Mouse (Mus musculus) gastrocnemius, postnatal 25 days (tissue): ENCODE measurements around the gene Fitm2. TPM values are rescaled to one million over a fixed set of nuclear protein-coding genes. Genes with fewer than 3 reads are reported as not detected.

Source experiments
- DNase-seq: peaks from one replicate; pipeline ENCODE4 v3.0.0; 2022
- long read RNA-seq, 2 experiments: library from polyadenylated mRNA; stranded (forward); transcript quantifications; one replicate each; pipeline ENCODE4 v2.0.0; 2021
- total RNA-seq, 2 experiments: library from RNA; stranded (reverse); gene quantifications; 1 replicate in 1 of 2; 2 replicates in 1 of 2; pipeline ENCODE4 v1.2.3; 2021

Fitm2 gene
- total RNA-seq = 10 to 100 TPM; 72.3 to 83.1 TPM
- long read RNA-seq, experiment 1, transcript Fitm2-201 (2 exons, 3,967 nt) = major isoform, 20 of 80 reads
- long read RNA-seq, experiment 1, partial matches to known transcripts = 2 of 80 reads
- long read RNA-seq, experiment 1, other reads (novel, unspliced or antisense) = 58 of 80 reads
- long read RNA-seq, experiment 2, transcript Fitm2-201 (2 exons, 3,967 nt) = major isoform, 29 of 86 reads
- long read RNA-seq, experiment 2, partial matches to known transcripts = 4 of 86 reads
- long read RNA-seq, experiment 2, other reads (novel, unspliced or antisense) = 53 of 86 reads

DNA sequence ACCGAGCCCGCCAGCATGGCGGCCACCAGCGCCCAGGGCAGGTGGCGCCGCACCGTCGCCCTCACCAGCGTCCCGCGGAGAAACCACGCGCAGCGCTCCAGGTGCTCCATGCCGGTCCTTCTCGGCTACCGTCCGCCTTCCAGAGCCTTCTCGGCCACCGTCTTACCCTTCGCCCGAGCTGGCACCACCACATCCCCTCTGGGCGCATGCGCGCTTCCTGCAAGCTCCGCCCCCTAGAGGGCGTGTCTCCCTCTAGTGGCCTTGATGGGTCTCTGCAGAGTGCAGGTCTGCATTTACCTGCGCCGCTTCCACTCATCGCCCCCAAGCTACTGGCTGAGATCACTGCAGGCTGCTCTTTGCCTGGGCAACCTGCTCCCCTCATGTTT is at the start of gene Fitm2:
Fitm2 (minus strand) TSS at position 164 of the 386 bp plus-strand sequence.
- DNase-seq = peak; percentile 91

DNA sequence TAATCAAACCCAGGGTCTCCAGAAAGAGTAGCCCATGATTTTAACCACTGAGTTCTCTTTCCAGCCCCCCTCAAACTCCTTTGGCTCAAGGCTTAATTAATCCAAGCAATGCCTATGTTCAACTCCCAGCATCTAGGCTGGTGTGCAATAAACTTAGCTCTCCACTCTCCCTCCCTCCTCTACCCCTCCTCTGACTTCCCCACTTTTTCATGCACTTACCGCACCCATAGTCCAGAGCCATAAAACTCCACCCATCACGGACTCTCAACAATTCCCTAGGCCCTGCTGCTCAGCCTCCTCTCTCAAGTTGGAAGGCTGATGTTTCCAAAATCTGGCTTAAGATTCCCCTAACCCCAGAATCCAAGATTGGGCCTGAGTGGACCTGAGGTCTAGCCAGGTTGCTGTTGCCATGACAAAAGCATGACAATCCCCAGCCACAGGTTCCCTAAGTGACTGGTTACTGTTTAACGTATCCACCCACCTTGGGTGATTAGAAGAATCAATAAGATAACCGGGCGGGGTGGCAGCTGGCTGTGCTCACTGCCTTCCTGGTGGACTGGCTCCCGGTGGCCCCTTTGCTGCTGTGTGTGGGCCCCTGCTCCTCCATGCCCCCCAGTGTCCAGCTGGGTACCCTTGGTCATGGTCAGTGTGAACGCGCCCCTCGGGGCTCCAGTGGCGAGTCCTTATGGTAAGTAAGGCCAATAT is 34.0 kb upstream of the Fitm2 start, which contains the start of gene Hnf4a:
Hnf4a (plus strand) TSS at position 509 of the 705 bp plus-strand sequence.
- no peak for DNase-seq

DNA sequence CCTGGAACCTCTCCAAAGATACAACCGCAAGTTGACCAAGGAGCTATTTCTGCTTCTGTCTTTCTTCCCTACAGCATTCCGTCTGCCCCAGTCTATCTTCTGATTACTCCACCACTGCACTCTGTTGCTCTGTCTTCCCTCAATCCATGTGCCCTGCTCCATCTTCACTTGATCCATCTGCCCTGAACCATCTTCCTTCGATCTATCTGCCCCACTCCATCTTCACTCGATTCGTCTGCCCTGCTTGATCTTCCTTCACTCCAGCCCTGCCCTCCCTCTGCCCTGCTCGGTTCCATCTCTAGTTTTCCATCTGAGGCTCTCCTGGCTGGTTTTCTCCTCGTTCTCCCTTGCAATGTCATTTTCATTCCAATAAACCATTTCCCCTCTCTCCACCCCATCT is 30.8 kb upstream of the Fitm2 start:
- no peak for DNase-seq

DNA sequence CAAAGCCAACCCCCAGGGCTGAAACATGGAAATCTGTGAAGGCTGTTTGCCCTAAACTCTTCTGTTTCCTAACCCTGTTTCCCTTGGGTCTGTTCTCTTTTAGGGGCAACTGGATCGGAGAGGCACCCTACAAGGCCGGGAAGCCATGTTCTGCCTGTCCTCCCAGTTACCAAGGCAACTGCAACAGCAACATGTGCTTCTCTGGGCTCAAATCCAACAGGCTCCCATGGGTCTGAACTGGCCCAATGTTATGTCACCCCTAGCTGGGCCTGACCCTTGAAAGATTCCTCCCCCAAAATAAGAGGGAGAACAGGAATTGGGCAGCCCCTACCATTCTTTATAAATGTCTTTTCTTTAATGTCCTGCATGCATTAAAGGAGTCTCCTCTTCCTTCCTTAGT is 29.8 kb upstream of the Fitm2 start:
- DNase-seq = no peak

DNA sequence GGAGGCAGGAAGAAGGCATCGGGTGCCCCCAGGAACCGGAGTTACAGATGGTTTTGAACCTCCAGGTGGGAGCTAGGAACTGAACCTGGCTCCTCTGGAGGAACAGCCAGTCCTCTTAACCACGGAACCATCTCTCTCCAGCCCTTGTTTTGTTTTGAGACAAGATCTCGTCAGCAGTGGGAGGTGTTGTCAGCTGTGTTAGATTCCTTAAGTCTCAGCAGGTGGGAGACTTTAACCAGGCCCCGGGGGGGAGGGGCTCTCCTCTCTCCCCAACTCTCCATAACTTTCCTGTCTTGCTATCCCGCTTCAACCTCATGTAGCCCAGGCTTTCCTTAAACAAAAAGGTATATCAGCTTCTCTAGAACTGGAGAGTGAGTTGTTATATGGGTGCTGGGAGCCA is 22.0 kb upstream of the Fitm2 start:
- DNase-seq = no peak

DNA sequence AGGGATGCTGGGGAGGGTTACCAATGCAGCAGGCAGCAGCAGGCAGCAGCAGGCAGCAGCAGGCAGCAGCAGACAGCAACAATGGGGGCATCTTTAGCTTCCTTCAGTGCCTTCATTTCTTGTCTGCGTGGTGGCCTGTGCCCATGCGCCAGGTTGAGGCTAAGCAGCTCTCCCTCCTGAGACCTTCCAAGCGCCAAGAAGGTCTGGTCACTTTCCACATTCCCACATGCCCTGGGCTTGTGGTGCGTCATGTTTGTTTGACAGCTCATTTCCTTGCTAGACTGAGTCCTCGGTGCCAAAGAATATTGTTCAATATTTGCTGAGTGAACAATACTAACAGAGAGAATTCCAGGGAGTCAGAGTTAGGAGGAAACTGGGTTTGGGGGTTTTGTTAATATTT is 21.5 kb upstream of the Fitm2 start:
- no peak for DNase-seq

DNA sequence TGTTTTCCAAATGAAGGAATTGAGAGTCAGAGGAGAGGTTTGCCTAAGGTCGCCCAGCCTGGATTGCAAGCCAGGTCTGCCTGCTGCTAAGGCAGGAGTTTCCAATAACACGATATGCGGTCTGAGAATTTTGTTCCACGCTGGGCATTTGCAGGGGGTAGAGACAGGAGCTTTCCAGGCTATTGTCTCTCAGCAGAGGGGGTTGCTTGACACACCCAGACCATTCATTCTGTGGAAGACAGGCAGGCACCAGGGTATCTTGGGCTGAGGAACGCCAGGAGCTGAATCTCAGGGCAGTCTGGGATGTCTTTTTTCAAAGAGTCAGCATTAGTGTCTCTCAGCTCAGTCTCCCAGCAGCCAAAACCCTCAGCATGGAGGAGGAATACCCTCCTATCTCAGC is 20.6 kb upstream of the Fitm2 start:
- DNase-seq = no peak

DNA sequence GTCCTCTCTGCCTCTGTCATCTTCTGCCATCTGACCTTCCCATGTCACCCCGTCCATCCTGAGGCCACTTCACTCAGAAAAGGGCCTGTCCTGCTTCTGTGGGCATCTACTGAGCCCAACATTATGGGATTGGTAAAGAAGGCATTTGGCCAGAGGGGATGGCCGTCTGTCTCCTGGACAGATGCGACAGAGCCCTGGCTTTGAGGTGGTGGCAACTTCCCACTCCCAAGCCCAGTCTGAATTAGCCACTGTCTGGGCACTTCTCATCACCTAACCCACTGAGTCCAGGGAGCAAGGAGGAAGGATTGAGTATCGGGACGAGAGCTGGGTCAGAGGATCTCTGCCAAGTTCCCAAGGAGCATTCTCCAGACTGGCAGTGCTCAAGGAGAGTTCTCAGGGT is 19.6 kb upstream of the Fitm2 start, which contains the start of gene R3hdml:
R3hdml (plus strand) TSS at position 301 of the 400 bp plus-strand sequence.
- no peak for DNase-seq

DNA sequence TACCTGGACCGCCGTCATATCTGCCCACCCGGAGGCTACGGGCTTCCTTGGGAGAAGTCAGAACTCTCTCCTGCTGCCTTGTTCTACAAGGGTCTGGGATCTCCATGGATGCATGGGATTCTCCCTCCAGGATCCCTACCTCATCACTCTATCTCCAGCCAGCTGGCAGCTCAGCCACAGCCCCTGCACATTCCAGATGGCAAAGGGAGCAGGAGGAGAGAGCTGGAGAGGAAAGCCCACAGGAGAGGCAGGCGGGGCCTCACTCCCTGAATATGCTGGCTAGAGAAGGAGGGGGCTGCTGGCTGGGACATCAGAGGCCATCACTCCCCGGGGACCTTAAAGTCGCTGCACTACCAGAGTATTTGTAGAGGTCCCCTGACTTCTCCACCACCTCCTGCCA is 18.9 kb upstream of the Fitm2 start:
- no peak for DNase-seq

DNA sequence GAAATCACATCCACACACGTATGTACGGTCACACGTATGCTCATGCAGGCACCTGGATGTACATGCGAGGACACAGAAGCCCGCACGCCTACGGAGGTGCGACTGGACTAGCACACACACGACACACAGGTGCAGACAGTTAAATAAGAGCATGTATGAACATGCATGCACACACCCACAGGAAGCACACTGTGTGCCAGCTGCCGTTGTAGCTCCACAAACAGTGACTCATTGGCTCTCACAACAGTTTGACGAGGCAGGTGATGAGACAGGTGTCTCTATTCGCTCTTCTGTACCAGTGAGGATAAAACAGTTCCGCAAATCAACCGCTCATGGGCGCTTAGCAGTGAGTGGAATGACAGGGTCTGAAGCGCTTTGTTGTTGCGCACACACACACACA is 18.2 kb upstream of the Fitm2 start:
- DNase-seq = no peak

DNA sequence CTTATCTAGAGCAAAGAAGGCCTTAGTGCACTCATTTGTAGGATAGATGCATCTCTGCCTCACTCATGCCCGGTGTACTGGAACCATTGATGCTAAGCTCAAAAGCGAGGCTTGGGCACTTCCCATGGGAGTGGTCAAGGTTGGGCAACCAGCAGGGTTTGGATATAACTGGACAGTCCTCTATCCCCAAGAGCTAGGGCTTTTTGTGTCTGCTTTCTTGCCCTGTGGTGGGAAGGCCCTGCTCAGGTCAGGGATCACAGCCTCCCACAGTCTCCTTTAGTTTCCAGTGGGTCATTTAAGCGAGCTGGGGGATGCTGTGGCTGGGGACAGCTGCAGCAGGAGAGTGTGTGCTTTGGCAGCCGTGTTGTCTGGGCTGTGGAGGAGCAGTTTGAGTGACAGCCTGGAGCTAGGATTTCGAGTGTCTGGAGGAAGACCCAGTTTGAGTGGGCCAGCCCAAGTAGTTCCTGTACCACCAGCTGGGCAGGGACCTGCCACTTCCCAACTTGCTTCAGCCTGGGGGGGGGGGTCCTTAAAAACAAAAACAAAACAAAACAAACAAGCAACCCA is 17.4 kb upstream of the Fitm2 start:
- no peak for DNase-seq

DNA sequence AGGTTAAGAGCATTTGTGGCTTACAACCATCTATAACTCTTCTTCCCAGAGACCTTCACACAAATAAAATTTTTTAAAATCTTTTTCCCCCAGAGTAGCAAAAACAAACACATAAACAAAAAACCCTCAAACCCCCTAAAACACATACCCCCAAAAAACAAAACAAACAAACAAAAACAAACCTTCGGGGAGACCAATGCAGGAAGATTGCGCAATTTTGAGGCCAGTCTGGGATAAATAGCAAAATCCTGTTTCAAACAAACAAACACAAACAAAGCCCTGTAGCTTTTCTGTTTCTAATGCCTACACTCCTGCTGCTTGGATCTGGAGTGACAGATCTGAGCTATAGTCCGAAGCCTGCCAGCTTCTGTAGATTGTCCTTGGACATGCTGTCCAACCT is 14.9 kb upstream of the Fitm2 start:
- DNase-seq = no peak

DNA sequence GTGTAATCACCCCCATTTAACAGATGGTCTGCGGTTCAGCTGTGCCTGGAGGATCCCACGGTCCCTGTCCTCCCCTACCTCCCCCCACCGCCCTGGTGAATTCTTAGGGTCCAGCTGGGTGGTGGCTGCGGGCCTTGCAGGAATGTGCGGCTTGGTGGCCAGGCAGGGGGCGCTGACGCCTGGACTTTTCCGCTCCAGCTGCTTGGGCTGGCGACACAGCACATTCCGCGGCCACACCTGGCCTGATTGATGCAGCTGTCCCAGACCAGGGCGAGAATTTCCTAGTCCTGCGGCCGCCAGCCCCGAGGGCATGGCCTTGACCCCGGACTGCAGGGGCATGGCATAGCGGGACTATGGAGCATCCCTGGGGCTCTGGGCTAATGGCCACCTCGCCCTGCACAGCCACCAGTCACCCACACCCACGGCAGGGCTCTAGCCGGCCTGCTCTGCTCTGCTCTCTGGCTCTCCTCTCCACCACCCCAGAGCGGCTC is 9.2 kb upstream of the Fitm2 start:
- no peak for DNase-seq

DNA sequence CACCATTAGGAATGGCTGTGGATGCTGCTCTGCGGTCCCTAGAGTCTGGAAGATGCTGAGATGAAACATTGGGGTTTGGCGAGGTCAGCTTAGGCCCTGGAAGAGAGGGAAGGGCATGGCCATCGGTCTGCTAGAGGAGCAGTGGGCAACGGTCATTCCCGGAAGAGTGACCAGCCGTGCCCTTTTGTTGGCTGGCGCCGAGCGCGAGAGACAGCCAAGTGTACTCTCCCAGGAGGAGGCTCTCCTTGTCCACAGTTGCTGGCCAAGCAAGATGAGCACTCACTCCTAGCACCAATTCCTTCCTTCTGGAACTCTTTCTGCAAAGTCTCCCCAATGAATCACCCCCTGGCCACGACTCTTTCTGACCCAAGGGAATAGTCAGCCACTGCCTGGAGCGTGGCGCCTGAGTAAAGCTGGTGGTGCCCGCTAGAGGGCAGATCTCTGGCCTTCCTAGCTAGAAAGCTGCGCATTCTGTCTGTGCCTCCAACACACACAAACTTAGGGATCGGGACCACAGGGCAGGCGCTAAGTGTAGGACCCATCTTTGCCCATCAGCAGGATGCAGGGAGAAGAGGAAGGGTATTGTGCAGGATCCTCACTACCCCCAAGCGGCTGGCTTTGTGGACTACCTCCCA is 7.9 kb upstream of the Fitm2 start:
- no peak for DNase-seq

DNA sequence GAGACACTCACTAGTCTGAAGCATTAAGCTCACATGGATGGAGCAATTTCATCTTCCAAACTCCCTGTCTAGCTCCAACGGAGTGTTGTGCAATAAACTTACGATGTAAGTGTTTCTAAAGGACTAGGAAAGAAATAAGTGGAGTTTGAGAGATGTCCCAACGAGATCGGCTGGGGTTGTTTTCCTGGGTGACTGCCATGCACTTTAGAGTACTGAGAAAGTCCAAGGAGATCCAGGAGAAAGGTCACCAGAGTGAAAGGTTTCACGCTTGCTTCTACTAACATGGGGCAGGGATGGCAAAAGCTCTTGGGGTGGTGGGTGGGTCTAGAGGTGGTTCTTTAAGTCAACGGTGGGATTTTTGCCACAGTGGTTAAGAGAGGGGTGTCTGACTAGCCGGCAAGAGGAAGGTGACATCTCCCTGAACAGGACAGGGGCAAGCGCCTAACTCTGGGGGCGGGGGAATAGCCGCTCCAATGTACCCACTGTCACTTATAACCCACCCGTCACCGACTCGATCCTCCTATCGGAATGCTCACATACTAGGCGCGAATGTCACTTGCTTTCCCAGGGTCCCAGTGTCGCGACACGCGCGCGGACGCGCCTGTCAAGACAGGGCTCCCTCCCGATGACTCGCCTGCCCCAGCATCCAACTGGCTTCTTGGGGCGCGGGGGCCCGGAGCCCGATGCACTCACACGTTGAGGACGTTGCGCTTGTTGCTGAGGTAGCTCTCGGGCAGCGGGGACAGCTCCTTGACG is 541 bp downstream of the Fitm2 start:
- peak; percentile 25 for DNase-seq

DNA sequence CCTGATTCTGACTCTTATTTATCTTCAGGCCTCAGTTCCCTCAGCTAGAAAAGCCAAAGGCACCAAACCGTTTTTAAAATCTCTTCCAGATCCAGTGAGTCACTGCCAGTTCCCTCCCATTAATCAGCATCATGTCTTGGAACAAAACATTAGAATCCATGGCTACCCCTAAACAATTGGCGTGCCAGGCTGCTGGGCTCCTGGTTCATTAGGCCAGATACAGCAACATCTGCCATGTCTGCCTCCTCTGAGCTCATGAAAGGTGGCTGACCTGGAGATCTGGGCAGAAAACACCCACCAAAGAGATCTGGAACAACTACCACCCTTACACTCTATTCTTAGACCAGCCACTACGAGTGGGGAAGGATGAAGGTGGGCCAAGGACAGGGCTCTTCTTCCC is 1.3 kb downstream of the Fitm2 start:
- peak; percentile 24 for DNase-seq

DNA sequence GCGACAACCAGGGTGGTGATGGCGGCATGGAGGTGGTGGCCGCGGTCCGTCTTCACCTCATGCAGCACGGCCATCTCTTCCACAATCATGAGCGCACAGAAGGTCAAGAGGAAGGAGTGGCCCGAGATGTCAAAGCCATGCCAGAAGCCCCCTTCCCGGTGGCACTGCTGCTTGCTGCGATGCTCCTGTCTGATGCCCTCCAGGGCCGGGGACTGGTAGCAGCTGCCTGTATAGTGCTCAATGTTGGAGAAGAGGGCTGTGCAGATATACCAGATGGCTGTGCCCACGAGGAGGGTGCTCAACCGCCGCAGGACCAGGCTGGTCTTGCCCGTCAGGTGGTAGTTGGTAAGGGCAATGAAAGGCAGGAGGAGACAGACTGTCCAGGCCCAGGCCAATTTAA is 2.7 kb downstream of the Fitm2 start:
- no peak for DNase-seq

DNA sequence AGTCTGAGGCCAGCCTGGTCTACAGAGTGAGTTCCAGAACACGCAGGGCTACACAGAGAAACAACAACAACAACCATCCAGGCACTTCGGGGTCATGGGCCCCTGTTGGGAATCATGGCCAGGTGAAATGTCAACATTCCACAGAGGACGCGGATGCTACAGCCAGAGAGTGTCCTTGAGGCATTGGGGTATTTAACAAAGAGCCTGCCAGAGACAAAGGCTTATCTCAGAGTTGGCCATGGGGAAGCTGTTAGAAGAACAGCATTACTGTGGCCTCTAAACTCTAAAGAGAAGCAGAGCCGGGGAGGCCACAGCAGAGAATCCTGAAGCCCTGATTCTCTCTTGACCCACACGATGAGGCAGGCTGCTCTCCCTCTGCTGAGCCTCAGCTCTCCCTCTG is 3.6 kb downstream of the Fitm2 start:
- no peak for DNase-seq

DNA sequence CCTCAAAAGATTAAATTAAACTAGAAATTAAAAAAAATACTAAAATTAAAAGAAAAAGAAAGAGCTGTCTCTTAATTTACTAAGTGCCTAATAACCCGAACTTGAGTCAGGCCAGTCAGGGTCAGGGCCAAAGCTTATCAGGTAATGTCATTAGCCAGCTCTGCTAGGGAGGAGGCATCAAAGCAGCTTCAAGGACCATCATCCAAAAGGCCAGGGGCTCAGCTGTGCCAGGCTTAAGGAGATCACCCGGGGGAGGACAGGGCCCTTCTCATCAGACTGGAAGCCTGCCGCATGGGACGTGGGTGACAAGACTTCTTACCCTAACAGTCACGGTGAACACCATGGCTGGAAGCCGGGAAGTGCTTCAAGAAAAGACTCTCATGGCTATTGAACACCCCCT is 4.8 kb downstream of the Fitm2 start:
- no peak for DNase-seq

DNA sequence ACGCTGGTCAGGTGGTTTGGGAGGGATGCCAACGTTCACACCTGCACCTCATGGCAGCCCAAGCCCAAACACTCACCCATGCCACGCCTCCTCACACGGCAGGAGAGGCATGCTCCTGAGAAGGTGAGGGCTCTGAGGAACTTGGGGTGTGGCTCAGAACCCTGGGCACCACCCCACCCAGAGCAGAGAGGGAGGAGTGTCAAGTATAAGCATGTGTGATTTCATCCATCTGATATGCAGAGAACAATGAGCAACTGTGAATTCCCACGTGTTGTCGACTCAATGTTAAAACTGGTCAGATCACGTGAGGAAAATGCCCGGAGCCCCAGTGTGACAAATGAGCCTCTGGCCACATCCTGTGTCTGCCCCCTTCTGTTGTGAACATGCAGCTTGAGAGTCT is 5.7 kb downstream of the Fitm2 start:
- DNase-seq = no peak

DNA sequence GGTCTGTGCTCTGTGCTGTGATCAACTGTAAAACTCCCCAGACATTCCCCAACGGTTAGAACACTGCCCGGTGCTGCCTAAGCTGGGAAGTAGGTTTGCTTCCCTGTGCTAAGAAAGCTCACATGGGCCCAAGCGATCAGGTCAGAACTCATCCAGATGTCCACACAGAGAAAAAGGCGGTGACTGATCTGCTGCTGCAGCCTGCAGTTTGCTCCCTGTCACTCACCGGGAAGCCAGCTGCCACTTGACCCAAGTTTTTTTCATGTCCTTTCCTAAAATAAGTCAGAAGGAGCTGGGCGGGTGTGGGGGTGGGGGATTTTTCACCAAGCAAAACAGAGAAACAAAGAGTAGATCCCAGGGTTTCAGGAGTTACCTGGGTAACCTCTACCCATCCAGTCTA is 7.9 kb downstream of the Fitm2 start:
- peak; percentile 33 for DNase-seq

DNA sequence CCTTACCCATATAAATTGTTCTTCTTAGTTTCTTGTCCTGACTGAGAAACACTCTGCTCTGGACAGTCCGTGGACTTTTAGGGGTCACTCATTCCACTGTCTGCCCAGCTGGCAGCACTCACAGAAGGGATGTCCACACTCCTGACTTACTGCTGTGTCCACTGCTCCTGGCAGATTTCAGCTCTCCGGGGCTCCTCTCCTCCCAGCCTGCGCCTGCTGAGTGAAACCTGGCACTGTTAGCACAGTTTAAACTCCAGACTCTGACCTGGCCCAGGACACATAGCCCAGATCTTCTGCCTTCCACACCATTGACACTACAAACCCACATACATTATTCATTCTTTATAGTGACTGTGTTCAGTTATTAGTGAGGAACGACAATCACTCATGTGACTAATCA is 8.4 kb downstream of the Fitm2 start:
- no peak for DNase-seq
